Comparison of ENCODE assay signal across 8 mouse cellular contexts in genomic region chr9:121298411-121299091, GRCm38 (mm10). TPM values are rescaled to one million over a fixed set of nuclear protein-coding genes. Genes with fewer than 3 reads are reported as not detected.
DNase-seq lines count a peak whose midpoint lies in the region; ATAC-seq and TF ChIP-seq lines count a peak whose summit lies in the region.

No protein-coding gene starts in this region.

- H3K27ac ChIP-seq in bone marrow macrophage, adult 2 months (ENCODE audit: insufficient read depth, low read depth, low read length): peak overlapping the region; percentile 47
- H3K27ac ChIP-seq in heart, embryonic 11.5 days (ENCODE audit: low read depth, low read length): 0 out of 2 replicates have a peak overlapping the region, but pooled peaks have one; percentile 29
- peak overlapping the region; percentile 77 for H3K27ac ChIP-seq in kidney, postnatal 0 days
- peak overlapping the region; percentile 51 for H3K27ac ChIP-seq in macrophage

- H3K79me2 ChIP-seq in macrophage (ENCODE audit: inconsistent target): peaks cover 58% of the 10 kb centered on the region

- peak; percentile 60 for DNase-seq in adrenal gland, adult 2 months
- no peak for DNase-seq in adrenal gland, adult 8-10 months
- no peak for DNase-seq in kidney, postnatal 0 days (ENCODE audit: low spot score)
- peak; percentile 48 to 77 for DNase-seq in spleen, postnatal 4 days (ENCODE audit: low spot score in 2 of 2)
- DNase-seq in right cerebral cortex, adult 18-20 months: no peak

- ATAC-seq in heart, embryonic 11.5 days (replicated peaks; ENCODE audit: insufficient number of reproducible peaks, low FRiP score, low TSS enrichment): no peak
- ATAC-seq in kidney, postnatal 0 days (replicated peaks; ENCODE audit: low FRiP score, low read depth): 0 out of 2 replicates have a peak, but pooled peaks have one; percentile 23

- no peaks in the 10 kb centered on the region for H3K9me3 ChIP-seq in heart, embryonic 11.5 days (replicated peaks; ENCODE audit: control insufficient read depth, low read length)
- H3K9me3 ChIP-seq in kidney, postnatal 0 days (replicated peaks; ENCODE audit: low read length): no peaks in the 10 kb centered on the region

- H3K4me3 ChIP-seq in bone marrow macrophage, adult 2 months (ENCODE audit: insufficient read depth, low read length): peak overlapping the region; percentile 83
- H3K4me3 ChIP-seq in heart, embryonic 11.5 days (ENCODE audit: low read depth, low read length): peak overlapping the region; percentile 90
- peak overlapping the region; percentile 83 for H3K4me3 ChIP-seq in kidney, postnatal 0 days (replicated peaks; ENCODE audit: low read depth, low read length)
- H3K4me3 ChIP-seq in macrophage (ENCODE audit: inconsistent target): peak overlapping the region; percentile 65

- H3K36me3 ChIP-seq in heart, embryonic 11.5 days (ENCODE audit: control insufficient read depth, insufficient read depth, low read length): no peaks in the 10 kb centered on the region
- no peaks in the 10 kb centered on the region for H3K36me3 ChIP-seq in kidney, postnatal 0 days (ENCODE audit: insufficient read depth, low read length)
- H3K36me3 ChIP-seq in macrophage (ENCODE audit: inconsistent target): no peaks in the 10 kb centered on the region

- TF ChIP-seq POLR2A in bone marrow macrophage, adult 2 months (IDR thresholded peaks at IDR 0.05; ENCODE audit: borderline replicate concordance, low read depth, low read length): no peak

- H3K9ac ChIP-seq in heart, embryonic 11.5 days (ENCODE audit: low read depth, low read length): peak overlapping the region; percentile 96
- H3K9ac ChIP-seq in kidney, postnatal 0 days (ENCODE audit: low read depth, low read length): peak overlapping the region; percentile 97

- H3K4me2 ChIP-seq in heart, embryonic 11.5 days: peak overlapping the region; percentile 68
- peak overlapping the region; percentile 88 for H3K4me2 ChIP-seq in kidney, postnatal 0 days (ENCODE audit: low read length)

- WGBS in heart, embryonic 11.5 days (ENCODE audit: insufficient replicate concordance): 39% methylated on average over 15 of the region's 15 CpGs
- WGBS in kidney, postnatal 0 days: 21% methylated on average over 15 of the region's 15 CpGs
- 4% methylated on average over 15 of the region's 15 CpGs for WGBS in macrophage (ENCODE audit: missing documents)

- H3K27me3 ChIP-seq in heart, embryonic 11.5 days (ENCODE audit: control insufficient read depth, insufficient read depth, low read length): no peaks in the 10 kb centered on the region; the same call in 1 of the 2 replicates
- H3K27me3 ChIP-seq in kidney, postnatal 0 days (ENCODE audit: insufficient read depth, low read length): no peaks in the 10 kb centered on the region

- no peak for TF ChIP-seq CTCF in bone marrow macrophage, adult 2 months (IDR thresholded peaks at IDR 0.05; ENCODE audit: low read depth, low read length)
- TF ChIP-seq CTCF in kidney, postnatal 0 days (IDR thresholded peaks at IDR 0.05; ENCODE audit: low read depth): no peak

- peaks cover 38% of the 10 kb centered on the region for H3K4me1 ChIP-seq in bone marrow macrophage, adult 2 months (ENCODE audit: control insufficient read depth, insufficient read depth, low read length)
- H3K4me1 ChIP-seq in heart, embryonic 11.5 days (ENCODE audit: control insufficient read depth, insufficient read depth, low read length): peaks cover 27% of the 10 kb centered on the region
- peaks cover 27% of the 10 kb centered on the region for H3K4me1 ChIP-seq in kidney, postnatal 0 days (replicated peaks; ENCODE audit: insufficient read depth, low read length)

RNA-seq across cellular contexts. Expression of gene Trak1, which starts 1.2 kb away (rescaled TPM):
- 10 to 100 TPM; 67.8 to 83.7 TPM for total RNA-seq in adrenal gland, adult 2 months (2021)
- 52.2 and 52.3 TPM in 2 replicates for polyA plus RNA-seq in adrenal gland, adult 2 months (2012; rRNA removed)
- 10 to 100 TPM; 59.3 to 80.6 (median 74.3) TPM for total RNA-seq in adrenal gland, adult 8-10 months (2022)
- 51.5 and 61.1 TPM in 2 replicates for polyA plus RNA-seq in bone marrow macrophage, adult 2 months (2012; ENCODE audit: insufficient read depth, insufficient read length, missing spikeins)
- 21.3 and 27.2 TPM in 2 replicates for polyA plus RNA-seq in heart, embryonic 11.5 days (2014; fragmentation: Nextera tagmentation; extraction: Ambion mirVana)
- polyA plus RNA-seq in kidney, postnatal 0 days (2015; fragmentation: Nextera tagmentation; extraction: Ambion mirVana): 11.6 and 13.0 TPM in 2 replicates
- total RNA-seq in macrophage (2018; cell fraction: chromatin; rRNA removed): 100 to 1,000 TPM; 175 to 281 (median 222) TPM
- total RNA-seq in macrophage (2018; cell fraction: cytosol; rRNA removed): 10 to 100 TPM; 48.6 to 71.4 (median 54.7) TPM
- 100 to 1,000 TPM in 25 of 26 experiments, 10 to 100 TPM in 1; 94.9 to 207 (median 141) TPM for total RNA-seq in macrophage (2018; cell fraction: nucleus; rRNA removed)
- polyA plus RNA-seq in macrophage (2018): 30.9 to 32.9 TPM (median 32.9 TPM) in 3 replicates

RNA-seq across cellular contexts. Expression of gene Ulk4, which starts 21.6 kb away (rescaled TPM):
- total RNA-seq in adrenal gland, adult 2 months (2021): 1 to 10 TPM; 1.5 to 2.0 TPM
- polyA plus RNA-seq in adrenal gland, adult 2 months (2012; rRNA removed): 2.3 and 6.0 TPM in 2 replicates
- total RNA-seq in adrenal gland, adult 8-10 months (2022): 1 to 10 TPM; 1.7 to 4.8 (median 2.6) TPM
- polyA plus RNA-seq in bone marrow macrophage, adult 2 months (2012; ENCODE audit: insufficient read depth, insufficient read length, missing spikeins): 0.49 and 1.3 TPM in 2 replicates
- polyA plus RNA-seq in heart, embryonic 11.5 days (2014; fragmentation: Nextera tagmentation; extraction: Ambion mirVana): 101 and 106 TPM in 2 replicates
- 135 and 136 TPM in 2 replicates for polyA plus RNA-seq in kidney, postnatal 0 days (2015; fragmentation: Nextera tagmentation; extraction: Ambion mirVana)
- 10 to 100 TPM in 3 of 26 experiments, 1 to 10 TPM in 22, under 1 TPM in 1; 0.92 to 10.8 (median 6.6) TPM for total RNA-seq in macrophage (2018; cell fraction: chromatin; rRNA removed)
- total RNA-seq in macrophage (2018; cell fraction: cytosol; rRNA removed): 1 to 10 TPM in 1 of 26 experiments, under 1 TPM in 25; 0.33 to 1.5 (median 0.57) TPM
- 1 to 10 TPM in 24 of 26 experiments, under 1 TPM in 2; 0.52 to 3.7 (median 2.2) TPM for total RNA-seq in macrophage (2018; cell fraction: nucleus; rRNA removed)
- 0.25 to 2.2 TPM (median 1.1 TPM) in 3 replicates for polyA plus RNA-seq in macrophage (2018)

Comparison
In these comparisons a context has a peak if more than half of its experiments do, and no peak if none do; other contexts are left out.
1. DNase-seq: peak in adrenal gland, adult 2 months (single experiment) and spleen, postnatal 4 days (2 of 2); none in adrenal gland, adult 8-10 months (single experiment), kidney, postnatal 0 days (single experiment) and right cerebral cortex, adult 18-20 months (single experiment).
2. RNA of gene Ulk4, which starts 21.6 kb away (polyA plus RNA-seq): 135 to 136 TPM in kidney, postnatal 0 days and 101 to 106 TPM in heart, embryonic 11.5 days; 2.3 to 6.0 TPM in adrenal gland, adult 2 months, 0.25 to 2.2 TPM in macrophage and 0.49 to 1.3 TPM in bone marrow macrophage, adult 2 months; every median in the first group is over 10 times any median in the second.
3. Peak in every context shown above with its lines, with median percentiles within 50 percentile points of each other: H3K27ac ChIP-seq and H3K4me3 ChIP-seq.